Mouse (Mus musculus) midbrain, embryonic 12.5 days (tissue): ENCODE results near the gene Megf11. TPM values are rescaled to one million over a fixed set of nuclear protein-coding genes. Genes with fewer than 3 reads are reported as not detected.

Source experiments
- ATAC-seq: fragments of 200-750 bp; cut with Nextera tagmentation; 2 replicates; pipeline ENCODE4 v1.8.0; 2017; ENCODE audit warnings: low read depth, moderate TSS enrichment, moderate library complexity; ENCODE audit not compliant: low FRiP score
- H3K27ac ChIP-seq: fragments of 300-500 bp; sonication (generic); replicated peaks from 2 replicates; pipeline ENCODE4 v1.5.1; 2016; ENCODE audit warnings: mild to moderate bottlenecking
- H3K27me3 ChIP-seq: fragments of 300-500 bp; sonication (generic); 2 replicates; pipeline ENCODE4 v1.6.1; 2016; ENCODE audit warnings: mild to moderate bottlenecking
- H3K36me3 ChIP-seq: fragments of 300-500 bp; sonication (generic); 2 replicates; pipeline ENCODE4 v1.6.1; 2016
- H3K4me1 ChIP-seq: fragments of 300-500 bp; sonication (generic); 2 replicates; pipeline ENCODE4 v1.6.1; 2016
- H3K4me2 ChIP-seq: fragments of 300-500 bp; sonication (generic); replicated peaks from 2 replicates; pipeline ENCODE4 v1.6.1; 2016; ENCODE audit warnings: mild to moderate bottlenecking, moderate library complexity
- H3K4me3 ChIP-seq: fragments of 300-500 bp; sonication (generic); 2 replicates; pipeline ENCODE4 v1.5.1; 2016; ENCODE audit warnings: mild to moderate bottlenecking
- H3K9ac ChIP-seq: fragments of 300-500 bp; sonication (generic); replicated peaks from 2 replicates; pipeline ENCODE4 v1.6.1; 2016; ENCODE audit warnings: mild to moderate bottlenecking, moderate library complexity
- H3K9me3 ChIP-seq: fragments of 300-500 bp; sonication (generic); 2 replicates; pipeline ENCODE4 v1.6.1; 2016; ENCODE audit warnings: mild to moderate bottlenecking
- WGBS: fragments of 180-500 bp; shearing (Covaris S2); methylation state at CpG from one replicate; pipeline ENCODE4 v1.1.7; 2016; 5-methylcytosine and 5-hydroxymethylcytosine counted together
- polyA plus RNA-seq: library from polyadenylated mRNA; unstranded; fragments of >200 nt; fragmentation: Nextera tagmentation; extraction: Ambion mirVana; gene quantifications from 2 replicates; pipeline ENCODE4 v1.2.1, GENCODE M21; 2016

The Megf11 gene
- polyA plus RNA-seq, 1 experiment from 2014 or later: 6.5 TPM

DNA sequence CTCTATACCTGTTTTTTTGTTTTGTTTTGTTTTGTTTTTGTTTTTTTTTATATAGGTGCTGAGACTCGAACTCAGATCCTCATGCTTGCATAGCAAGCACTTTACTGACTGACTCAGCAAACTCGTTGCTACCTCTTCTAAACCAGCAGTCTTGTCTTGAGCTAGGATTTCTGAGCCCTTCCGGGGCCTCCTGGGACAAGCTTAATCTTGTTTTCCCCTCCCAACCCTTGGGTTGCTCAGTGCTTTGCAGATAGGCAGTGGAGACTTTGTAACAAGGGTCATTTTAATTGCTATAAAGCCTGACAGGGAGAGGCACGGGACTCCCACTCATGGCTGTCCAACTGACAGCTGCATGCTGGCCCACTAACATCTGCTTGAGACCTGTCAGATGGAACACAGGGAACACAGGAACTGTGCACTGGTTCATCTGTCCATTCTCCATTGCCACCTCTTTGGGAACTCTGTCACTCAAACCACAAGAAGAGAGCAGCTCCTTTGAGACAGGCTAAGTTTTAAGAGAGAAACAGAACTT lies 147.4 kb downstream of the Megf11 start:
- 41% methylated on average over 4 of the region's 4 CpGs for WGBS
- 0 out of 2 replicates have a peak overlapping the region, but pooled peaks have one; percentile 15 for H3K27ac ChIP-seq
- ATAC-seq: no peak

DNA sequence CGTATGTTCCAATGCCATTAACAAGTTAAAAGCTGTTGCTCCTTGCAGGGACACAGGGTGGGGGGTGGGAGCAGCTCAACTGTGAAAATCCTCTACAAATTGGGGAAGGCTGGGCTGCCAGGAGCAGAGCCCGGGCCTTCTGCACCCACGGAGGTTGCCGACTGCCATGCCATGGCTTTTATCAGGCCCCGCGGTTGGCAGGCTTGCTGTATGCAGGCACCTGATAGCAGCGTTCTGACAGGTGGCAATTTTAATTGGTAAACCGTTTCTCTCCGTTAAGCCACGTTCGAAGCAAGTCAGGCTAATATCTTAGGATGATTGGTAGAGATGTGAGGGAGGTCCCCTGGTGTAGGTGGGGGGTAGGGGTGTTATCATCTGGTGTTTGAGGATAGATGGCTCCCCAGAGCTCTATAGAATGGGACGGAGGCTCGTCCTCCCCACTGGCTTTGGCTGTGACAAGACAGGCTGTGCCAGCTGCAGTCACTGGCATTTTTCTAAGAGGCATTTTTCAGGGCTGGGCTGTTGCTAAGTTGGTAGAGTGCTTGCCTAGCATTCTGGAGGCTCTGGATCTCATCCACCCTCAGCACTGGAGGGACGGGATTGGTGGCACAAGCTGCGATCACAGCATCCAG lies 148.2 kb downstream of the Megf11 start:
- H3K36me3 ChIP-seq: no peaks in the 10 kb centered on the region
- H3K27me3 ChIP-seq: 0 out of 2 replicates have a peak, but pooled peaks cover 4% of the 10 kb centered on the region
- H3K27ac ChIP-seq: 0 out of 2 replicates have a peak overlapping the region, but pooled peaks have one; percentile 10
- H3K4me2 ChIP-seq: no peak overlapping the region
- H3K9me3 ChIP-seq: no peaks in the 10 kb centered on the region
- 38% methylated on average over 15 of the region's 15 CpGs for WGBS
- ATAC-seq: 0 out of 2 replicates have a peak, but pooled peaks have one; percentile 27
- peaks cover 19% of the 10 kb centered on the region for H3K4me1 ChIP-seq
- H3K4me3 ChIP-seq: no peak overlapping the region
- no peak overlapping the region for H3K9ac ChIP-seq

More for the DNA sequence above, 147.4 kb downstream of the Megf11 start:
- no peaks in the 10 kb centered on the region for H3K36me3 ChIP-seq
- no peak overlapping the region for H3K9ac ChIP-seq
- no peak overlapping the region for H3K4me2 ChIP-seq
- H3K27me3 ChIP-seq: 0 out of 2 replicates have a peak, but pooled peaks cover 4% of the 10 kb centered on the region
- no peaks in the 10 kb centered on the region for H3K9me3 ChIP-seq
- peaks cover 19% of the 10 kb centered on the region for H3K4me1 ChIP-seq
- H3K4me3 ChIP-seq: no peak overlapping the region

GRCm38 (mm10) chr9:64534313-64534712 lies 148.9 kb downstream of the Megf11 start:
- 79% methylated on average over 6 of the region's 6 CpGs for WGBS
- ATAC-seq: no peak

GRCm38 (mm10) chr9:64534856-64535539 lies 149.6 kb downstream of the Megf11 start:
- Histone ChIP-seq H3K4me1 (peaks cover 13% of the 10 kb centered on the region), H3K9ac (no peak overlapping the region), H3K27ac (no peak overlapping the region), H3K4me2 (no peak overlapping the region), H3K36me3 (no peaks in the 10 kb centered on the region), H3K4me3 (no peak overlapping the region), H3K9me3 (no peaks in the 10 kb centered on the region), H3K27me3 (0 out of 2 replicates have a peak, but pooled peaks cover 4% of the 10 kb centered on the region)
- ATAC-seq: no peak
- WGBS: 91% methylated on average over 8 of the region's 8 CpGs

More at GRCm38 (mm10) chr9:64534313-64534712, 148.9 kb downstream of the Megf11 start:
- H3K4me1 ChIP-seq: peaks cover 13% of the 10 kb centered on the region
- H3K4me3 ChIP-seq: no peak overlapping the region
- H3K36me3 ChIP-seq: no peaks in the 10 kb centered on the region
- no peak overlapping the region for H3K9ac ChIP-seq
- 0 out of 2 replicates have a peak, but pooled peaks cover 4% of the 10 kb centered on the region for H3K27me3 ChIP-seq
- no peak overlapping the region for H3K4me2 ChIP-seq
- no peaks in the 10 kb centered on the region for H3K9me3 ChIP-seq
- no peak overlapping the region for H3K27ac ChIP-seq

GRCm38 (mm10) chr9:64537821-64538220 lies 152.4 kb downstream of the Megf11 start:
- peaks cover 19% of the 10 kb centered on the region for H3K4me1 ChIP-seq
- no peak for ATAC-seq
- H3K36me3 ChIP-seq: no peaks in the 10 kb centered on the region
- H3K27ac ChIP-seq: no peak overlapping the region
- H3K27me3 ChIP-seq: no peaks in the 10 kb centered on the region
- H3K4me3 ChIP-seq: no peak overlapping the region
- no peaks in the 10 kb centered on the region for H3K9me3 ChIP-seq
- H3K9ac ChIP-seq: no peak overlapping the region
- H3K4me2 ChIP-seq: no peak overlapping the region
- WGBS: 84% methylated on average over 4 of the region's 4 CpGs

- H3K4me1 ChIP-seq: peaks cover 19% of the 10 kb centered on the region
- no peak for ATAC-seq
- no peak overlapping the region for H3K4me3 ChIP-seq
- no peaks in the 10 kb centered on the region for H3K36me3 ChIP-seq
- H3K4me2 ChIP-seq: no peak overlapping the region
- no peaks in the 10 kb centered on the region for H3K9me3 ChIP-seq
- no peak overlapping the region for H3K27ac ChIP-seq
- H3K27me3 ChIP-seq: no peaks in the 10 kb centered on the region
- WGBS: 52% methylated on average over 4 of the region's 4 CpGs
- no peak overlapping the region for H3K9ac ChIP-seq
These were observed 156.8 kb downstream of the Megf11 start for GRCm38 (mm10) chr9:64542246-64542645.

DNA sequence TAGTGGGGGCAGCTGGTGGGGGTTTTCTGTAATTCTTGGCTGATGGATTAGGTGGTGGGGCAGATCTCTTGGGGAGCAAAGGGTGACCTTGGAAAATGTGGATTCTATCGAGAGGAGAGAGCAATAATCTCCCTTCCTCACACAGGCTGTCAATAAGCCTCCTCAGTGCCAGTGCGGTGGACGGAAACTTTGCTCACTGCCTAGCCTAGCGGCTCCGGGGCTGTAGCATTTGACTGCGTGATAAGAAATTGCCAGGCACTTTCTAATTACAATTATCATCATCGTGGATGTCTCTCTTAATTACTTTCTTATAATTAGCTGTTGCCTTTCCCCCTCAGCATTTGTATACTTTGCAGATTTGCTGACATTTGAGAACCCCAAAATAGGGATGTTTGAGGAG lies 157.7 kb downstream of the Megf11 start:
- 42% methylated on average over 7 of the region's 7 CpGs for WGBS
- no peak for ATAC-seq
- Histone ChIP-seq H3K36me3 (no peaks in the 10 kb centered on the region), H3K4me1 (peaks cover 19% of the 10 kb centered on the region), H3K4me2 (no peak overlapping the region), H3K27ac (no peak overlapping the region), H3K4me3 (no peak overlapping the region), H3K27me3 (no peaks in the 10 kb centered on the region), H3K9ac (no peak overlapping the region), H3K9me3 (no peaks in the 10 kb centered on the region)

DNA sequence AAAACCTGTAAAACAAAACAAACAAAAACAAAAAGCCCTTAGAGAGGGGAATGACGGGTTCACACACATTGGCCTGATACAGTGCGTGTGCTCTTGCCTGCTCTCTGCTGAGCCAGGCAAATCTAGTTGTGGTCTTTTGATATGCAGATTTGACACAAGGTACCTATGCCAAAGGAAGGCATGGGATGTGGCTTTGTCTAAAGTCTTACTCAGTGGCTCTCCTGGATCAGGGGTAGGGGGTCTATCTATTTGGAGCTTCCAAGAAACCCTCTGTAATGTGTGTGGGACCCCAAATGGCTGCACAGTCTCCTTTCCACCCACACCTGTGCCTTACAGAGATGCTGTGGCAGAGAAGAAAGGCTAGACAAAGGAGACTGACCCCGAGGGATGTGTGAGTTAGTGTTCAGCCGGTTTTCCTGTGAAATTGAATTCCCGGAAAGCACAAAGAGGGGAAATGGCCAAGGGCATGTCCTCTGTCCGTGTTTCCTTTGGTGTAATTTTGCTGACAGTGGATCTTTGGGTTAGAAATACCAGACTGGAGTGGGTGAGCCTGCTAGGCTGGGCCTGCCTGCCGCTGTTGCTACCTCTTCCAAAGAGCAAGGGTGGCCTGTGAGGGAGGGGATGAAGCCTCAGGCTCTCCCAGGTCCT lies 161.0 kb downstream of the Megf11 start:
- no peak for ATAC-seq
- Histone ChIP-seq H3K4me1 (peaks cover 29% of the 10 kb centered on the region), H3K36me3 (no peaks in the 10 kb centered on the region), H3K27ac (no peak overlapping the region), H3K9ac (no peak overlapping the region), H3K27me3 (no peaks in the 10 kb centered on the region), H3K9me3 (no peaks in the 10 kb centered on the region), H3K4me3 (no peak overlapping the region), H3K4me2 (no peak overlapping the region)
- WGBS: 58% methylated on average over 7 of the region's 7 CpGs

DNA sequence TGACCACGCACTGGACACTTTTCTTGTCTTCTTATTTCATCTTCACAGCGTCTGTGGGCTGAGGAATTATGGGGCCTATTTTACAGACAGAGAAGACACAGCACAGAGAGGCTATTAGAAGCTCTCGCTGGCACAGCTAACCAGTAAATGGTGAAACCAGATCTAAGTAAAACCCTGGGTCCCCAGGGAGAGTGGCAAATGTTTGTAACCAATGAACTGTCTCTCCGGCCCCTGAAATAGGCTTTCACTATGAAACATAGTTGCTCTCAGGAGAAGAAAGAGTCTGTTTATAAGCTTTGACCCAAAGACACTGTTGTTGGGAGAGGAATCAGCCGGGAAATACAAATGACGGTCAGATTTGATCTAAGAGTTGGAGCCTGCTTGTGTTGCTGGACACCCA lies 162.9 kb downstream of the Megf11 start:
- H3K9me3 ChIP-seq: no peaks in the 10 kb centered on the region
- H3K27ac ChIP-seq: no peak overlapping the region
- no peaks in the 10 kb centered on the region for H3K36me3 ChIP-seq
- H3K4me1 ChIP-seq: peaks cover 23% of the 10 kb centered on the region
- H3K4me3 ChIP-seq: no peak overlapping the region
- H3K4me2 ChIP-seq: no peak overlapping the region
- 88% methylated on average over 6 of the region's 6 CpGs for WGBS
- H3K27me3 ChIP-seq: peaks cover 5% of the 10 kb centered on the region; the same call in 1 of the 2 replicates
- no peak overlapping the region for H3K9ac ChIP-seq
- ATAC-seq: no peak

- peaks cover 12% of the 10 kb centered on the region; the same call in 1 of the 2 replicates for H3K27me3 ChIP-seq
- no peak overlapping the region for H3K27ac ChIP-seq
- peaks cover 27% of the 10 kb centered on the region for H3K4me1 ChIP-seq
- no peak overlapping the region for H3K4me2 ChIP-seq
- H3K9ac ChIP-seq: no peak overlapping the region
- ATAC-seq: no peak
- H3K9me3 ChIP-seq: no peaks in the 10 kb centered on the region
- WGBS: 91% methylated on average over 1 of the region's 1 CpGs
- no peaks in the 10 kb centered on the region for H3K36me3 ChIP-seq
- no peak overlapping the region for H3K4me3 ChIP-seq
These were observed 165.9 kb downstream of the Megf11 start for GRCm38 (mm10) chr9:64551307-64551706.

DNA sequence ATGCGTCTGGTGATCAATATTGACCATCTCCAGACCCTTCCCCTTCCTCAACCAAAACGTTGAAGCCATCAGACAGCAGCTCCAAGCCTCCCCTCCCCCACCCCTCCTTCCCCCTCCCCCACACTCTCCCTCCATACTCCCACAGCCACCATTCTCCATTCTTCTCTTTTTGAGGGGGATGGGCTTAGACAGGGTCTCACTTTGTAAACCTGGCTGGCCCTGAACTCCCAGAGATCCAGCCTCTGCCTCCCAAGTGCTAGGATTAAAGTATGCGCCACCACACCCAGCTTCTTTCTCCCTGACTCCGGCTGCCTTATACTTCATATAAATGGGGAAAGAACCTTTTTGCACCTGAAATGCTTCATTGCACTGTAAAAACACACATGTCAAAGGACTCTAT lies 166.6 kb downstream of the Megf11 start:
- 62% methylated on average over 4 of the region's 4 CpGs for WGBS
- Histone ChIP-seq H3K4me1 (peaks cover 22% of the 10 kb centered on the region), H3K9me3 (no peaks in the 10 kb centered on the region), H3K4me3 (no peak overlapping the region), H3K36me3 (no peaks in the 10 kb centered on the region), H3K9ac (no peak overlapping the region), H3K27ac (no peak overlapping the region), H3K4me2 (no peak overlapping the region), H3K27me3 (peaks cover 12% of the 10 kb centered on the region; the same call in 1 of the 2 replicates)
- no peak for ATAC-seq

GRCm38 (mm10) chr9:64553441-64553840 lies 168.0 kb downstream of the Megf11 start:
- Histone ChIP-seq H3K9me3 (no peaks in the 10 kb centered on the region), H3K27ac (no peak overlapping the region), H3K27me3 (peaks cover 12% of the 10 kb centered on the region; the same call in 1 of the 2 replicates), H3K4me2 (no peak overlapping the region), H3K4me1 (peaks cover 22% of the 10 kb centered on the region), H3K36me3 (no peaks in the 10 kb centered on the region), H3K4me3 (no peak overlapping the region), H3K9ac (no peak overlapping the region)
- WGBS: 73% methylated on average over 4 of the region's 4 CpGs
- no peak for ATAC-seq
